Mouse (Mus musculus): Measurements from ENCODE around the gene Ank2. TPM values are rescaled to one million over a fixed set of nuclear protein-coding genes. Genes with fewer than 3 reads are reported as not detected.
A peak's percentile ranks its signal among the peaks of the same experiment; 100 is the strongest.

Gene Ank2
- polyA plus RNA-seq, 1 experiment from 2014 or later, result 3.9 TPM

DNA sequence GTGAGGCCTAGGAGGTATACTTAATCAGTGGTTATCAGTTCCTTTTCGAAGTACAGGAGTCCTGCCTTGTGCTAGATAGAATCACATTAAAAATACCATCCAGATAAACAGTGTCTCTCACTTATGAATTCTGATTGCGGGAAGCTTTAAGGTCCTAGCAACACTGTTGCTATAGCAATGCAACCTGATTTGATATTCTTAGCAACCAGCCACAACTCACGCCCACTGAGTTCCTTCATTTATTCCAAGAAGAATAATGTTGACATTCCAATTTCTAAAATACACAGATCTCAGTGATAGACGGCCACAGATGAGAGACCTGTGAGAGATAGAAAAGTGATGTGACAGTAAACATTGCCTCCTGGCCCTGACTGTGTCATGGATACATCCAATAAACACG is 233.4 kb downstream of the Ank2 start:
- Histone ChIP-seq H3K27me3 (replicated peaks; ENCODE audit: insufficient read depth, low read length) (no peaks in the 10 kb centered on the region), H3K4me1 (ENCODE audit: insufficient read depth, low read depth, low read length) (no peaks in the 10 kb centered on the region), H3K9me3 (ENCODE audit: low read length) (no peaks in the 10 kb centered on the region), H3K36me3 (ENCODE audit: insufficient read depth, low read length) (no peaks in the 10 kb centered on the region), H3K9ac (replicated peaks; ENCODE audit: low read depth) (no peak overlapping the region), H3K4me2 (replicated peaks; ENCODE audit: low read depth, low read length) (no peak overlapping the region), H3K27ac (ENCODE audit: low read length) (no peak overlapping the region), H3K4me3 (ENCODE audit: low read depth, low read length) (no peak overlapping the region)
- ATAC-seq (peak; percentile 40), DNase-seq (ENCODE audit: low spot score) (no peak)
- TF ChIP-seq CTCF (IDR thresholded peaks at IDR 0.05) (no peak), EP300 (IDR thresholded peaks at IDR 0.05) (no peak)
- WGBS, result 47% methylated on average over 5 of the region's 5 CpGs

DNA sequence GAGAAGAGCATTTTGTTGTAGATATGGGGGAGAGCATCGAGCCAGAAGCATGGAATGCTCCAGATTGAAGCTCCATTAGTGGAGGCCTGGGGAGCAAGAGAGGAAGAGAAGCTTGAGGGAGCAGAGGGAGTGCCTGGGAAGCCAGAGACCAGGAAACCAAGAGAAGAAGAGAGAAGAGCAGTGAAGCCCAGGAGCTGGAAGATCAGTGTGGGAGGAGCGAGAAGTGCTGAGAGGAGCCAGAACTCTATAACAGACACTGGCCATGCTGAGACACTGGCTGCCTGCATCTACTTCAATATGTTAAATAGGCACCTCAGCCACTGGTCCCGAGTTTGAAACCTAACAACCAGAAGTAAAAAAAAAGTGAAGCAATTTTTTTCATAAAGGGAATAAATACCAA is 234.0 kb downstream of the Ank2 start:
- 66% methylated on average over 3 of the region's 3 CpGs for WGBS
- Histone ChIP-seq H3K4me3 (ENCODE audit: low read depth, low read length) (no peak overlapping the region), H3K9me3 (ENCODE audit: low read length) (no peaks in the 10 kb centered on the region), H3K27me3 (replicated peaks; ENCODE audit: insufficient read depth, low read length) (no peaks in the 10 kb centered on the region), H3K4me1 (ENCODE audit: insufficient read depth, low read depth, low read length) (no peaks in the 10 kb centered on the region), H3K36me3 (ENCODE audit: insufficient read depth, low read length) (no peaks in the 10 kb centered on the region), H3K27ac (ENCODE audit: low read length) (no peak overlapping the region), H3K9ac (replicated peaks; ENCODE audit: low read depth) (no peak overlapping the region), H3K4me2 (replicated peaks; ENCODE audit: low read depth, low read length) (no peak overlapping the region)
- DNase-seq (ENCODE audit: low spot score) (no peak), ATAC-seq (no peak)
- TF ChIP-seq CTCF (IDR thresholded peaks at IDR 0.05), result no peak

DNA sequence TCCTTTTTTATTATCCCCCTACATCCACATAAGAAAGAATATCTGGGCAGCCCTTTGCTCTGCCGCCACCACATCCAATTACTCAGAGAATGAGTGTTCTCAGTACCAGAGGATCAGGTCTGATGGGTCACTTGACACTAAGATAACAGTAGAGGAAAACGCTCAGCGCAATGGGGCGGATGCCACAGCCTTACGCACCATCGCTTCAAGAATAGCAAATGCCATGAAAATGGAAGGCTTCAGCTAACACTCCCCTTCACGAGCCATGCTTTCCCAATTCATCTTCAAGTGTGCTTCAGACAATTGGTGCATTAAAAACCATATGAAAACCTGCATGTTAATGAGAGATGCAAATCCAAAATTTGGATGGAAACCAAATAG is 238.4 kb downstream of the Ank2 start:
- ATAC-seq (no peak), DNase-seq (ENCODE audit: low spot score) (no peak)
- H3K4me1 ChIP-seq (ENCODE audit: insufficient read depth, low read depth, low read length), result no peaks in the 10 kb centered on the region
- H3K9me3 ChIP-seq (ENCODE audit: low read length), result no peaks in the 10 kb centered on the region
- H3K4me2 ChIP-seq (replicated peaks; ENCODE audit: low read depth, low read length), result no peak overlapping the region
- H3K4me3 ChIP-seq (ENCODE audit: low read depth, low read length), result no peak overlapping the region
- no peak overlapping the region for H3K9ac ChIP-seq (replicated peaks; ENCODE audit: low read depth)
- H3K36me3 ChIP-seq (ENCODE audit: insufficient read depth, low read length), result no peaks in the 10 kb centered on the region
- no peaks in the 10 kb centered on the region for H3K27me3 ChIP-seq (replicated peaks; ENCODE audit: insufficient read depth, low read length)
- TF ChIP-seq EP300 (IDR thresholded peaks at IDR 0.05) (no peak), CTCF (IDR thresholded peaks at IDR 0.05) (no peak)
- no peak overlapping the region for H3K27ac ChIP-seq (ENCODE audit: low read length)
- WGBS, result 53% methylated on average over 7 of the region's 7 CpGs

GRCm38 (mm10) chr3:127260007-127260785 is 239.0 kb downstream of the Ank2 start:
- Histone ChIP-seq H3K36me3 (ENCODE audit: insufficient read depth, low read length) (no peaks in the 10 kb centered on the region), H3K9ac (replicated peaks; ENCODE audit: low read depth) (no peak overlapping the region), H3K27me3 (replicated peaks; ENCODE audit: insufficient read depth, low read length) (no peaks in the 10 kb centered on the region), H3K4me3 (ENCODE audit: low read depth, low read length) (no peak overlapping the region), H3K4me1 (ENCODE audit: insufficient read depth, low read depth, low read length) (no peaks in the 10 kb centered on the region), H3K27ac (ENCODE audit: low read length) (no peak overlapping the region), H3K9me3 (ENCODE audit: low read length) (no peaks in the 10 kb centered on the region), H3K4me2 (replicated peaks; ENCODE audit: low read depth, low read length) (no peak overlapping the region)
- ATAC-seq (no peak), DNase-seq (ENCODE audit: low spot score) (no peak)
- 75% methylated on average over 15 of the region's 15 CpGs for whole genome bisulfite sequencing
- TF ChIP-seq EP300 (IDR thresholded peaks at IDR 0.05), result no peak
- no peak for TF ChIP-seq CTCF (IDR thresholded peaks at IDR 0.05)

DNA sequence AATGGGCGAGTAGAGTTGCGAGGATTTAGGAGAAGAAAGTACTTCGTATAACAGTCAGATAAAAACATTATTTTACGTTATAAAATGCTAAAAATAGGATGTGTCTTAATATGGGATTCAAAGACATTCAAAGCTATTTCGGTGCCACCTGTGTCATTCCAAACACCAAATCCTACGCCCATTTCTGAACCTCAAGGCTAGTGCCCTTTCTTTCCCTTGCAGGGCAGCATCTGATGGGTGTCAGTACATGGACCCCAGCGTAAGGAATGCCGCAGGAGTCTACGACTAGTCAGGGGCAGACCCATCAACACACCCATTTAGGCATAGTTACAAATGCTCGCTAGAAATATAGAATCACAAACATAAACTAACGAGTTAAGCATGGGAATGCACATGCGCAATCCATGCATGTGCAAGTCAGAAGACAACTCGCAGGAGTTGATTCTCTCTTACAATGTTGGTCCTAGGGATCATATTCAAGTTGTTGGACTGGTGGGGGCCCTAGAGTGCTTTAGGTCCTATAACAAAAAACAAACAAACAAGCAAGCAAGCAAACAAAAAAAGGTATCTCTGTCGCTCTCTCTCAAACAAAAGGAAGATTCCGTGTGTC is 240.6 kb downstream of the Ank2 start:
- Histone ChIP-seq H3K4me2 (replicated peaks; ENCODE audit: low read depth, low read length) (peak overlapping the region; percentile 58), H3K4me1 (ENCODE audit: insufficient read depth, low read depth, low read length) (no peaks in the 10 kb centered on the region), H3K9me3 (ENCODE audit: low read length) (no peaks in the 10 kb centered on the region), H3K9ac (replicated peaks; ENCODE audit: low read depth) (no peak overlapping the region), H3K27ac (ENCODE audit: low read length) (no peak overlapping the region), H3K27me3 (replicated peaks; ENCODE audit: insufficient read depth, low read length) (no peaks in the 10 kb centered on the region), H3K36me3 (ENCODE audit: insufficient read depth, low read length) (no peaks in the 10 kb centered on the region), H3K4me3 (ENCODE audit: low read depth, low read length) (no peak overlapping the region)
- 44% methylated on average over 15 of the region's 15 CpGs for WGBS
- no peak for TF ChIP-seq EP300 (IDR thresholded peaks at IDR 0.05)
- DNase-seq (ENCODE audit: low spot score) (no peak), ATAC-seq (no peak)

GRCm38 (mm10) chr3:127257969-127258368 is 241.2 kb downstream of the Ank2 start:
- Histone ChIP-seq H3K4me3 (ENCODE audit: low read depth, low read length) (peak overlapping the region; percentile 35), H3K27me3 (replicated peaks; ENCODE audit: insufficient read depth, low read length) (no peaks in the 10 kb centered on the region), H3K4me2 (replicated peaks; ENCODE audit: low read depth, low read length) (peak overlapping the region; percentile 58), H3K27ac (ENCODE audit: low read length) (peak overlapping the region; percentile 52), H3K9ac (replicated peaks; ENCODE audit: low read depth) (no peak overlapping the region), H3K4me1 (ENCODE audit: insufficient read depth, low read depth, low read length) (no peaks in the 10 kb centered on the region), H3K36me3 (ENCODE audit: insufficient read depth, low read length) (no peaks in the 10 kb centered on the region), H3K9me3 (ENCODE audit: low read length) (no peaks in the 10 kb centered on the region)
- ATAC-seq (peak; percentile 44), DNase-seq (ENCODE audit: low spot score) (no peak)
- WGBS, result 2% methylated on average over 18 of the region's 18 CpGs
- TF ChIP-seq EP300 (IDR thresholded peaks at IDR 0.05) (no peak), CTCF (IDR thresholded peaks at IDR 0.05) (no peak)

Measured in lung, postnatal 0 days (tissue).